Mouse (Mus musculus) gastrocnemius, postnatal 14 days (tissue): ENCODE measurements around the gene Zmym5. TPM values are rescaled to one million over a fixed set of nuclear protein-coding genes. Genes with fewer than 3 reads are reported as not detected.
A peak's percentile ranks its signal among the peaks of the same experiment; 100 is the strongest.
"Not testable (repeated sequence)": the region's sequence is repeated elsewhere in the genome, so short reads cannot be mapped to it uniquely, and the experiment has no call there.

Experiments
- DNase-seq: peaks from one replicate; pipeline ENCODE4 v3.0.0; 2021; ENCODE audit warnings: mixed read lengths
- intact Hi-C: fragments of 180-260 bp; cut with DNase I; formaldehyde crosslinking; loops from one replicate; pipeline ENCODE4 v1.15.1; 2025; ENCODE audit warnings: low total_unique reads
- long read RNA-seq, 2 experiments: library from polyadenylated mRNA; stranded (forward); transcript quantifications; one replicate each; pipeline ENCODE4 v2.0.0; 2021
- total RNA-seq, 2 experiments: library from RNA; stranded (reverse); gene quantifications; 2 replicates each; pipeline ENCODE4 v1.2.3; 2021

Gene Zmym5
- 10 to 100 TPM; 14.9 to 18.2 TPM for total RNA-seq
- long read RNA-seq, experiment 1, partial matches to known transcripts = 0 of 10 reads
- long read RNA-seq, experiment 1, other reads (novel, unspliced or antisense) = 10 of 10 reads
- long read RNA-seq, experiment 2, full-length matches to known transcripts = 3 of 13 reads
- long read RNA-seq, experiment 2, partial matches to known transcripts = 2 of 13 reads
- long read RNA-seq, experiment 2, other reads (novel, unspliced or antisense) = 8 of 13 reads

DNA sequence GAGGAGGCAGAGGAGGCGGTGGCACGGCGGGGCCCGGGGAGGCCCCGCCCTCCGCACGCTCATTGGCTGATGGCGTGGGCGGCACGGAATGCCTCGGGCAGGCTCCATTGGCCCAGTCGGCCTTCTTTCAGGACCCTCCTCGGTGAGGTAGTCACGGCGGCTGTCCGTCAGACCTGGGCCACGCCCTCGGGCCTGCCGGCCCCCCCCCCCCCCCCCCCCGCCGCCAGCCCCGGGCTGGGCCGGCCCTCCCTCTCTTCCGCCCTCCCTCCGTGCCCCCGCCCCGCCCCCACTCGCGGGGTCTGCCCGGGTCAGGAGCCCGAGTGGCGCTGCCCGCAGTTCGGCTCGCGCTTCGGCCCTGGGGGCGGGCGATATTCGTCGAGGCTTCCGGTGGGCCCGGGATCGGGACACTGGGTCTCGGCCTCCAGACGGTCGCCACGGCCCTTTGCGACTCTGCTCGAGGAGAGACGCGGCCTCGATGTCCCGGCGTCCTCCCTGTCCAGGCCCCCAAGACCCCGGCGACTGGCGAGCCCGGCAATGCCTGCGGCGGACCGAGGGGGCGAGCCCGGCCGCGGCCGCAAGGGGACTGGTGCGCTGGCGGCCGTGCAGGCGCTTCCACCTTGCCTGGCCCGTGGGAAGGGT lies at the start of gene Zmym5:
Gene Zmym5 (minus strand): TSS at position 16 of the 639 bp plus-strand sequence.
- peak; percentile 92 for DNase-seq
- intact Hi-C loops = not testable (repeated sequence)

DNA sequence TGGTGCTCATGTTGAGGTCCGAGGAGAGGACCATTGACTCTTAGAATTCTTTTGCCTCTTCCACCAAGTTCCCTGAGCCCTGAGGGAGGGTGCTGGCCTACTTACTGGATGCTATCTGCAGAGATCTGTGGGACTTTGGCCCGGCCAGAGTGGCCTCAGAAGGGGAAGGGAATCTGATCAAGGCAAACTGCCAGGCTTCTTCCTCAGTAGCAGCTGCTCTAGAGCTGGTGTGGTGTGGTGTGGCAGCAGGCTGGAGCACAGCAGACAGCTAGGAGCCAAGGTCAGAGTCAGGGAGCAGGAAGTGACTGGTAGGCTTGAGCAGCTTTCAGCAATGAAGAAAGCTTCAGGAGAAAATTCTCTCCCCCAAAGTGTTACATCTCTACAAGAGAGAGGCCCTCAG lies 38.2 kb upstream of the Zmym5 start:
- peak; percentile 28 for DNase-seq
- intact Hi-C loops = no loop called here

DNA sequence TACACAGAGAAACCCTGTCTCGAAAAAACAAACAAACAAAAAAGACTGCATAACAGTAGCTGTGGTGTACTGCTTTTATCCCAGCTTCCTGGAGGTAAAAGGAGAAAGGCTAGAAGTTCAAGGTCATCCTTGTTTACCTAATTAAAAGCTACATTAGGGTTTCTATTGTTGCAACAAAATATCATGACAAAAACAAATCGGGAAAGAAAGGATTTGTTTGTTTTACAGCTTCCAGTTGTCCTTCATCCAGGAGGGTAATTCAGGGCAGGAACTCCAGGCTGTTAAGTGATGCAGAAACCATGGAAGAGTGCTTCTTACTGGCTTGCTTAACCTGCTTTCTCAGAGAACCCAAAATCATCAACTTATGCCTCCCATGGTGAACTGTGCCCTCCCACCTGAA lies 36.8 kb upstream of the Zmym5 start:
- intact Hi-C loops = no loop called here

DNA sequence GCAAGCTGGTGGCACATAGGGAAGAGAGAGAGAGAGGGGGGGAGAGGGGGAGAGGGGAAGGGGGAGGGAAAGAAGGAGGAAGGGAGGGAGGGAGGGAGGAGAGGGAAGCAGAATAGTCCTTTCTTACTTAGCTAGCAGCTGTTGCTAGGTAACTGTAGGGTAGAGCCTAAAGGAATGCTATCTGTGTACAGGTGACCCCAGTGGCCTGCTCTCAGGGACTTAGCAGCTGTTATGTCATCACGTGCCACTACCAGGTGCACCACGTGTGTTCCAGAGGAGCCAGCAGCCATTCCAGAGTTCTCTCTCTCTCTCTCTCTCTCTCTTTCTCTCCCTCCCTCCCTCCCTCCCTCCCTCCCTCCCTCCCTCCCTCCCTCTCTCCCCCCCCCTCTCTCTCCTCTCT lies 33.0 kb upstream of the Zmym5 start:
- DNase-seq = no peak
- intact Hi-C loops = no loop called here

More for the DNA sequence above, 36.8 kb upstream of the Zmym5 start:
- DNase-seq = no peak

DNA sequence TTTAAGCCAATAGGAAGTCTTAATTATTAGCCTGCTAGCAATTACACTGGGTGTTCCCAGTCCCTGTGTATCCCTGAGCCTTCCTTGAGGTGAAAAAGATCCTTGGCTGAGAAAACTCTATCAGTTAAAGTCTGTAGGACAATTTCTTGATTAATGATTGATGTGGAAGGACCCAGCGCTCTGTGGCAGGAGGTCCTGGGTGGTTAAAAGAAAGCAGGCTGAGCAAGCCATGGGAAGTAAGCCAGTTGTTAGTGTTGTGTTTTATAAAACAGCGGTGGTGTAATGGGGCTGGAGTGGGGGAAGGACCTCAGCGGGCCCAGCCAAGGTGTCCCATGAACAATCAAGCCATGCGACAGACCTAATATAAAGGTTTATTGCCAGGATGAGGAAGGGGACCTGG lies 32.5 kb upstream of the Zmym5 start:
- no peak for DNase-seq
- intact Hi-C loops = no loop called here

DNA sequence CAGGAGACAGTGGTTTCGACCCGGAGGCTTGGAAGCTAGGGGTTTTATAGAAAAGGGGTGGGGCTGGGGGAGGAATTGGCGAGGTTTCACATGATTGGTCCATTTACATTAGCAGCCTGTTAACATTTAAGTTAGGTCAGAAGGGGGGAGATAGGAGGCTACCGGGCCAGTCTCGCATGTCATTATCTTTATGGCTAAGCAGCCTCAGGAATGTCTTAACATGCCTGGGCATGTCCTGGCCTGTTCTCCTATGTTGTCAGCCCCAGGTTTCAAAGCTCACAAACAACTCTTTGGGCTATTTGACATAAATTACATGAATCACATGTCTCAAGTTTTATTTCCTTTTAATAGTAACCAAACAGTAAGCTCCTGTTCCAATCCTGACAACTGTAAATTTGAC lies 23.1 kb upstream of the Zmym5 start:
- DNase-seq, intact Hi-C loops: not testable (repeated sequence)

DNA sequence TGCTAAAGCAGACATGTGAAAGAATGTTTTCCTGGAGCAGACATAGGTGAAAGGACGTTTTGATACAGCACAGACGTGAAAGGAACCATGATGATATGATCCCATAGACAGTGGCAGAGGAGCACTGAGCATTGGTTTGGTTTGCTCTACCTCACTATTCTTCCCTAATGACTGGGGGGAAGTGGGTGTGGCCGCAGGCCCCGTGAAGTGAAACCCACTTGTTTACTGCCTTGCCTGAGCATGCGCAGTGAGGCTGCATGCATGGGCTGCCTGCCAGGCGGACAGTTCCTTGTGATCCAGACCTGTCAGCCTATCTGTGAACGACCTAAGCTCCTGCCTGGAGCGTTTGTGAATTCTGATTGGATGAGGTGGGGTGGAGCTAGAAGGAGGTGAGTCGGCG lies 21.7 kb upstream of the Zmym5 start:
- DNase-seq = peak; percentile 13
- intact Hi-C loops = not testable (repeated sequence)

DNA sequence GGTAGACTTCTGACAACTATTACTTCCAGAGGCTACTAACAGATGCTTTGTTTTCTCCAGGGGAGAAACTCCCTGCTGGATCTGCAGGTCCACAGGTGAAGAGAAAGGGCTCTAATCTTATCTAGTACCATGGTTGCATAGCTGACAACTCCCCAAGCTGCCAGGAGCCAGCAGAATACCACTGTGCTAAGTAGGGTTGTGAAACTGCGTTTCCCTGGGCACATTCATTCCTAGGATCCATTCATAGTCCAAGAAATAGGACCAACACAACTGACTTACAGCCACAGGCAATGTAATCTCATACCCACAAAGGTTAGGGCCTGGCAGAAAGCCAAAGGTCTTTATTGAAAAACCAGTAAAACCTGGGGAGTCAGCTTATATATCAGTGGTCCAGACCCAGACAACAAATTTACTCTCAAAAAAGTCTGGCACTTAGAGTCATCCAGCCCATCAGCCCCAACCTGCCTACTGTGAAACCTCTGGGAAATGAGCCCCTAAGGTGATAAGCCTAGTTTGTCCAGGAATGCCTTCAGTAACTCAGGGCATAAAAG lies 21.1 kb upstream of the Zmym5 start:
- intact Hi-C loops = no loop called here
- DNase-seq = no peak

DNA sequence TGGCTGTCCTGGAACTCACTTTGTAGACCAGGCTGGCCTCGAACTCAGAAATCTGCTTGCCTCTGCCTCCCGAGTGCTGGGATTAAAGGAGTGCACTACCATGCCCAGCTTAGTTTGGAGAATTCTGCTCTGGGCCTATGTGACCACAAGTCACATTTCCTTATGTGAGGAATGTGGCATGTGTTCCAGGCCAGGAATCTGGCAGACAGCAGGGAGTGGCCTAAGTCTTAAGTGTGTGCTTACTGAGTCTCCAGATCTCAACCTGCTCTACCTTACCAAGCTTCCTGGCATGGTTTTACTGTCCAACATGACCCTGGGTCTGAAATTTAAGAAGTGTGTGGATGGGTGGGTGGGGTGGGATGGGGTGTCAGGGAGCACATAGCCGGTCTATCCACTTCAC lies 20.6 kb upstream of the Zmym5 start:
- no peak for DNase-seq
- intact Hi-C loops = no loop called here

DNA sequence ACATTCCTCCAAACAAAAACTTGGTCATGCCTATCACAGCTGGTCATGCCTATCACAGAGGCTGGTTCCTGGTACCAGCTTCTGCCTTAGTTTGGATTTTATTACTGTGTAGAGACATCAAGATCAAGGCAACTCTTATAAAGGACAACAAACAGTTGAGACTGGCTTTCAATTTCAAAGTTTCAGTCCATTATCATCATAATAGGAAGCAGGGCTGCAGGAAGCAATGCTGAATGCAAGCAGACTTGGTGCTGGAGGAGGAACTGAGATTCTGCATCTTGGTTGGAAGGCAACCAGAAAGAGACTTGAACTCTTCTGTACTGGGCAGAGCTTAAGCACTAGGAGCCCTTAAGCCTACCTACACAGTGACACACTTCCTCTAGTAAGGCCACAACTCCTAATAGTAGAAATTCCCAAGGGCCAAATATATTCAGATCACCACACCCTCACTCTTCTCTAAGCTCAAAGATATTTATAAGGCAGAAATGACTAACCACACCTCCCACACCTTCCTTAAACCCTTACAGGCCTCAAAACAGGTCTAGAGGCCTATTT lies 19.1 kb upstream of the Zmym5 start:
- intact Hi-C loops = no loop called here
- no peak for DNase-seq

DNA sequence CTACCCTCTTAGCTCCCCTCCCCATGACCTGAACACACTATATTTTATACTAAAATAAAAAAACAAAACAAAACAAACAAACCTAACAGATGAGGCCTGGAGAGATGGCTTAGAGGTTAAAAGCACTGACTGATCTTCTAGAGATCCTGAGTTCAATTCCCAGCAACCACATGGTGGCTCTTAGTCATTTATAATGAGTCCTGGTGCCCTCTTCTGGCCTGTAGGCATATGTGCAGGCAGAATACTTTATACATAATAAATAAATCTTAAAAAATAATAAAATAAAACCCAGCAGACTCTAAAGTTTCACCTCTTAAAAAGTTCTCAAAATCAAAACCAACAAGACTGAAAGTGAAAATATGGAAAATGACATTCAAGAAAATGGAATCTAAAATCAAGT lies 13.0 kb upstream of the Zmym5 start:
- intact Hi-C loops = no loop called here
- DNase-seq = no peak

DNA sequence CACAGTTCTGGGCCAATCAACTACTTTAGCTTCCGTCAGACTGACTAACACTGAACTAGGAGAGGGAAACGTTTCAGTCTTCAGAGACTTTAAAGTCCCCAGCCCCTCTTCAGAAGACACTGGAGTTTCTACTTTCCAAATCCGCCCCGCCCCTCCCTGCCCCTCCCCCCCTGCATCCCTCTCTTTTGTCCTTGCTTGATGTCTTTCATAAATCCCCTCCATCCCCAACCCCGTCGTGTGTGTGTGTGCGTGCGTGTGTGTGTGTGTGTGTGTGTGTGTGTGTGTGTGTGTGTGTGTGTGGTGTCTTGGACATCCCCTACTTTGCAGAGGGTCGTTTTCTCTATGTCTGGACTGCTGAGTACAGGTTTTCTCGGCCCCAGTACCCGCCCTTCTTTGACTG lies 6.1 kb upstream of the Zmym5 start:
- intact Hi-C loops = loop anchor here (5.0 kb wide), 1 partner anchor 65 kb away; no protein-coding TSS in a partner anchor
- no peak for DNase-seq

DNA sequence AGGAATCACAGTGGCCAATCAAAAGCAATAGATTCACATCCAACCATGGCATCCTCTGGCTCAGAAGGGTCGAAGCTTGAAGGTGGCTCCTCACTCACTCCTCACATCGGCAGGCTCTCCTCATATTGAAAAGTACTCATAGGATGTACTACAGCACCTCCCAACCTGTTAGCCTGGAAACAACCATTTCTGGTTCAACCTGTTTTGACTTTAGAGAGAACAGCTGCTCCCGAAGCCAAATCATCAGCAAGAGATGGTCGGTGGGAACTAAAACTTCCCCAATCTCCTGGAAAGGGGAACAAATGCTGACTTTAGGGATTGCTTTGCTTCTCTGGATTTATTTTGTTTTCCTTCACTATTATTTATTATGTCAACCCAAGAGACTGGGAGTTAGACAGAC lies 5.6 kb upstream of the Zmym5 start:
- intact Hi-C loops = loop anchor here (5.0 kb wide), 1 partner anchor 65 kb away; no protein-coding TSS in a partner anchor
- DNase-seq = no peak

DNA sequence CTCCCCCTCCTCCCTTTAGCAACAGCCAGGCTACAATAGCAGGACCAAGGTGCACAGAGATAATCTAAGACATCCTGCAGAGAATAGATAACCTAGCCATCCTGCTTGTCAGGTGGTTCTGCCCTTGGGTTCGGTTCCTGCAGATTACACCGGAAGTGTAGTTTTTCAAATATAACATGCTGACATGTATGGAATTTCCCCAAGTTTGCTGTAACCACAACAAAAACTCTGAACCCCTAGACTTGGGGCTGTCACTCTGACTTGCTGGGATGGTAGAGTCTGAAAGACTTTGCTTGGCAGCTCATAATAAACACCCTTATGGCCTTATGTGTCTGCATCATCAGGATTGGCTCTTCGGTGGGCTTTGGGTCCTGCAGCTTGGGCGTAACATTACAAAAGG lies 5.0 kb upstream of the Zmym5 start:
- no peak for DNase-seq
- intact Hi-C loops = loop anchor here (5.0 kb wide), 1 partner anchor 66 kb away; no protein-coding TSS in a partner anchor

DNA sequence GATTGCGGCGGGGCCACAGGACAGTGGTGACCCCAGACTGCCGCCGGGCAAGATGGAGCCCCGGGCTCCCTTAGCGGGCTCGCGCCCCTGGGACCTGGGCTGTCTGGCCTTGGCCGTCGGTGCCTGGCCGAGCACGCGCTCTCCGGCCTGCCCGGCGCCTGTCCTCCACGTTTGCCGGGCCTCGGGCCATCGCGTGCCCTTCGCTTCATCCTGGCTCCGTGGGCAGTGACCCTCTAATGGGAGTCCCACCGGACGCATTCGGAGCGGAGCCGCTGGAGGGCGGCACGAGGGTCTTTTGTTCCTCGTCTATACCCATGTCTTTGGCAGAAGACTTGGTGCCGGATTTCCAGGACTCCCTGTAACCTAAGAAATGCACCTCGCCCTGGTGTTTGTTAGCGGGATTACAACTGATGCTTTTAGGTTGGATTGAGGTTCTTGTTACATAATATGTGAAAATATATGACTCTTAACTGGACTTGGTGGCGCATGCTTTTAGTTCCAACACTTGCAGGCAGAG lies 1.1 kb upstream of the Zmym5 start:
- DNase-seq = peak; percentile 61
- intact Hi-C loops = no loop called here

DNA sequence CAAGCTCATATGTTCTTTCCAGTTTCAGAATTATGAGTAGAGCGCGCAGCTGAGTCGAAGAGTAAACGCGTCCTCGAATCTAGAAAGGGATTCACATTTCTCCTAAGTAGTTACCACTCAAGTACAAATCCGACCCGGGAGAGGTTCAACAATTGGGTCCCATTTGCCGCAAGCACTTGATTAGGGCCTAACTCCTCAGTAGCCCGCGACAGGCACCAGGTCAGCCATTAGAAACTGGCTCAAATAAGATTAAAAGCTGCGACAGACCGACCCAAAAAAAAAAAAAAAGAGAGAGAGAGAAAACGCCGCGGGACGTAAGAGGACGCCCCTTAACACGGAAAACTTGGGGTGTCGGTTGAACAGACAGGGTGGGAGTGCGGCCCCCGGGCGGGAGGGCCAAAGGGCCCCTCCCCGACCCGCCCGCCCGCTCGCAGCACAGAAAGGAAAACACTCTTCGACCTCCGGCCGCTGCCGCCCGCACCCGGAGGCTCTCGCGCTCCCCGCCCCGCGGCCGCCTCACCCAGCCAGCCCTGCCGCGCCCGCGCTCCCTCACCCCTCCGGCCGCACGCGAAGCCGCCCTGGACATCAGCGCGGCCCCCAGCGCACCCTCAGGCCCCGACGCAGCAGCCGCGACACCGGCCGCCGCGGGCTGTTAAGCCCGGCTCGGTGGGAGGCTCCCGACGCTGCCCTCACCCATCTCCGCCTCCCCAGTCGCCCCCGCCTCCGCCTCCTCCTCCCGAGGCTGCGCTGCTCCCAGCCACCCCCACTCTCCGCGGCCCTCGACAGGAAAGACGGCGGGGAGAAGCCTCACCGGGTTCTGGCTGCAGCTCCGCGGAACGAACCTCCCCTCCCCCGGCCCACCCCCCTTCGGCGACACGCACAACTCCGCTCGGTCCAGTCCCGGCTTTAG lies 480 bp downstream of the Zmym5 start:
- DNase-seq = peak; percentile 37
- intact Hi-C loops = not testable (repeated sequence)

DNA sequence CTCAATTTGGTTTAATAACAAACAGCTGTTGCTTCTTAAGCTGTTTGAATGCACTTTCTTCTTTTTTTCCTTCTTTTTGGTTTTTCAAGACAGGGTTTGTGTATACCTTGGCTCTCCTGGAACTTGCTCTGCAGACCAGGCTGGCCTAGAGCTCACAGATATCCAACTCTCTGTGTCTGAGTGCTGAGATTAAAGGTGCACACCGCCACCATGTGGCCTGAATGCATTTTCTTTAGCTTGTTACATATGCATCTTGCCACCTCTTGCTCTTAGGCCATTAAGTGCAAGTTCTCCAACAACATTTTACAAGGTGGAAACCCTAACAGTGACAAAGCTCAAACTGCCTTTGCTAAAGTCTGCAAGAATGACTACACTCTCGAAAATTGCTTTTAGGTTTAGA lies 18.3 kb downstream of the Zmym5 start:
- intact Hi-C loops = loop anchor here (10.0 kb wide), 2 partner anchors 98 to 418 kb away; no protein-coding TSS in a partner anchor
- DNase-seq = peak; percentile 16

DNA sequence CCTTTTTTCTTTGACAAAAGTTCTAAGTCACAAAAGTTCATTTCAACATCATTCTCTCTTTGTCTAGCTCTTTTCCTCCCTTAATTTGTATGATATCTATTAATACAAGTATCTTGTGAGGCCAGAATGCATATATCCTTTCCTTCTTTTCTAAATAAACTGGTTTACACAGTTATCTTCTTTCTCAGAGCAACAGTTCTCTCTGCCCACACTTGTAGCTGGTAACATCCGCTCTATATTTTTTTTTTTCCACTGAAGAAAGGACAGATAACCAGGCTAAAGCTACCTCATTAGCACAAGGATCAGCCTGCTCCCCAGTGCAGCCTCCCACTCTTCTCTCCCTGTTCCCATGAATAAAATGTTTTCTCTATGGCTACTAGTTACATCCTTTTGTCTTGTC lies 26.9 kb downstream of the Zmym5 start:
- intact Hi-C loops = loop anchor here (10.0 kb wide), 1 partner anchor 190 kb away; no protein-coding TSS in a partner anchor
- no peak for DNase-seq

DNA sequence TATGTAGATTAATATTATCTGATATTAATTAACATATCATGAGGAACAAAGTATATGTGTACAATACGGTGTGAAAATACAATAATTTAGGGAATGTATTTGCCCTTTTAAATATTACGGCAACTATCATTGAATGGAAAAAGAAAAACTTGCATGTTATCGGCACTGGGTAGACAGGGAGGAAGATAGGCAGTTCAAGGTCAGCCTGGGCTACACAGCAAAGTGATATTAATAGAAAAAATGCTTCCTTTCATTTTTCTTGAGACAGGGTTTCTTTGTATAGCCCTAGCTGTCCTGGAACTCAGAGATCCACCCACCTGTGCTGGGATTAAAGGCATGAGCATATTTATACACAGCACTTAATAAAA lies 32.6 kb downstream of the Zmym5 start:
- intact Hi-C loops = no loop called here
- no peak for DNase-seq
